Mouse (Mus musculus): Measurements from ENCODE around the gene Pik3ca.

Gene Pik3ca

GRCm38 (mm10) chr3:32395771-32396551, 1.5 kb upstream of the Pik3ca start:
- POLR2A ChIA-PET = interaction anchor here (0.7 to 3.1 kb wide), 48 partner anchors 7 to 341 kb away, joined by 3 to 51 read pairs (median 5); partner anchors contain the start of genes Zmat3 (in 3 of the 4), Mfn1 (in 2 of the 4), Mrpl47 (in 1 of the 4) and Ndufb5 (in 1 of the 4)
- CTCF ChIA-PET = interaction anchor here in 3 of 4 experiments (0.5 to 2.1 kb wide), 5 partner anchors 16 to 1112 kb away, joined by 4 to 11 read pairs (median 8); no protein-coding TSS in a partner anchor

GRCm38 (mm10) chr3:32396794-32397460, 544 bp upstream of the Pik3ca start:
- POLR2A ChIA-PET = interaction anchor here (0.6 to 3.1 kb wide), 62 partner anchors 8 to 1403 kb away, joined by 3 to 51 read pairs (median 4); partner anchors contain the start of genes Zmat3 (in 3 of the 4), Mfn1 (in 2 of the 4), Mrpl47 (in 1 of the 4) and Ndufb5 (in 1 of the 4)
- CTCF ChIA-PET = interaction anchor here in 3 of 4 experiments (0.5 to 2.1 kb wide), 5 partner anchors 17 to 1111 kb away, joined by 4 to 11 read pairs (median 5); no protein-coding TSS in a partner anchor

GRCm38 (mm10) chr3:32398175-32398538, 686 bp downstream of the Pik3ca start:
- CTCF ChIA-PET = interaction anchor here in 1 of 4 experiments (2.1 kb wide), 1 partner anchor 18 kb away, joined by 11 read pairs; no protein-coding TSS in a partner anchor
- POLR2A ChIA-PET = interaction anchor here in 3 of 4 experiments (0.6 to 3.1 kb wide), 27 partner anchors 8 to 308 kb away, joined by 3 to 51 read pairs (median 4); partner anchors contain the start of genes Zmat3 (in 2 of the 3), Actl6a (in 1 of the 3), Mfn1 (in 1 of the 3) and Zfp639 (in 1 of the 3)

- POLR2A ChIA-PET = interaction anchor here in 2 of 4 experiments (0.5 to 3.1 kb wide), 10 partner anchors 10 to 346 kb away, joined by 3 to 51 read pairs (median 6); partner anchors contain the start of gene Zmat3 (in 2 of the 2)
- CTCF ChIA-PET = no interaction called here
Measured at GRCm38 (mm10) chr3:32398623-32399022, 1.2 kb downstream of the Pik3ca start.

GRCm38 (mm10) chr3:32399381-32399780, 1.9 kb downstream of the Pik3ca start:
- CTCF ChIA-PET = interaction anchor here in 2 of 4 experiments (0.6 to 0.9 kb wide), 2 partner anchors 53 to 55 kb away, joined by 3 to 5 read pairs; no protein-coding TSS in a partner anchor

GRCm38 (mm10) chr3:32399931-32400330, 2.5 kb downstream of the Pik3ca start:
- POLR2A ChIA-PET = interaction anchor here in 3 of 4 experiments (0.6 to 3.0 kb wide), 7 partner anchors 9 to 345 kb away, joined by 3 to 29 read pairs (median 3); no protein-coding TSS in a partner anchor
- CTCF ChIA-PET = interaction anchor here in 3 of 4 experiments (0.6 to 0.9 kb wide), 3 partner anchors 20 to 54 kb away, joined by 3 to 5 read pairs (median 3); no protein-coding TSS in a partner anchor

More at GRCm38 (mm10) chr3:32399381-32399780, 1.9 kb downstream of the Pik3ca start:
- POLR2A ChIA-PET = interaction anchor here in 2 of 4 experiments (0.6 to 3.0 kb wide), 7 partner anchors 9 to 346 kb away, joined by 3 to 29 read pairs (median 4); no protein-coding TSS in a partner anchor

- CTCF ChIA-PET = interaction anchor here in 1 of 4 experiments (0.6 kb wide), 1 partner anchor 102 kb away, joined by 3 read pairs; no protein-coding TSS in a partner anchor
- POLR2A ChIA-PET = interaction anchor here in 3 of 4 experiments (1.1 to 3.9 kb wide), 6 partner anchors 9 to 128 kb away, joined by 3 to 22 read pairs (median 4); partner anchors contain the start of genes Mfn1 (in 1 of the 3) and Zmat3 (in 1 of the 3)
Measured at GRCm38 (mm10) chr3:32401591-32401990, 4.1 kb downstream of the Pik3ca start.

- CTCF ChIA-PET = interaction anchor here in 1 of 4 experiments (0.7 kb wide), 1 partner anchor 85 kb away, joined by 3 read pairs; no protein-coding TSS in a partner anchor
- POLR2A ChIA-PET = interaction anchor here in 3 of 4 experiments (0.6 to 3.9 kb wide), 13 partner anchors 10 to 62 kb away, joined by 3 to 22 read pairs (median 3); partner anchors contain the start of gene Zmat3 (in 1 of the 3)
Measured at GRCm38 (mm10) chr3:32402990-32403885, 5.8 kb downstream of the Pik3ca start.

- ChIA-PET CTCF (interaction anchor here in 1 of 4 experiments (1.2 kb wide), 1 partner anchor 88 kb away, joined by 4 read pairs; no protein-coding TSS in a partner anchor), POLR2A (interaction anchor here in 2 of 4 experiments (0.7 to 2.2 kb wide), 6 partner anchors 8 to 63 kb away, joined by 3 to 11 read pairs (median 4); partner anchors contain the start of gene Pik3ca (in 2 of the 2))
Measured at GRCm38 (mm10) chr3:32405699-32406098, 8.2 kb downstream of the Pik3ca start.

GRCm38 (mm10) chr3:32406804-32407203, 9.3 kb downstream of the Pik3ca start:
- ChIA-PET POLR2A (interaction anchor here in 3 of 4 experiments (0.6 to 2.2 kb wide), 6 partner anchors 9 to 92 kb away, joined by 3 to 11 read pairs (median 4); partner anchors contain the start of gene Pik3ca (in 3 of the 3)), CTCF (no interaction called here)

GRCm38 (mm10) chr3:32408811-32409273, 11.4 kb downstream of the Pik3ca start:
- ChIA-PET POLR2A (interaction anchor here in 3 of 4 experiments (0.6 to 5.0 kb wide), 9 partner anchors 9 to 121 kb away, joined by 3 to 29 read pairs (median 4); partner anchors contain the start of genes Pik3ca (in 2 of the 3) and Mfn1 (in 1 of the 3)), CTCF (interaction anchor here in 1 of 4 experiments (1.5 kb wide), 1 partner anchor 29 kb away, joined by 5 read pairs; no protein-coding TSS in a partner anchor)

- ChIA-PET CTCF (interaction anchor here in 1 of 4 experiments (0.6 to 0.8 kb wide), 2 partner anchors 83 to 622 kb away, joined by 3 to 4 read pairs; no protein-coding TSS in a partner anchor), POLR2A (interaction anchor here in 2 of 4 experiments (0.6 to 5.0 kb wide), 8 partner anchors 10 to 126 kb away, joined by 3 to 29 read pairs (median 4); partner anchors contain the start of gene Pik3ca (in 2 of the 2))
Measured at GRCm38 (mm10) chr3:32412502-32413044, 15.1 kb downstream of the Pik3ca start.

- ChIA-PET POLR2A (interaction anchor here in 2 of 4 experiments (1.0 to 3.5 kb wide), 5 partner anchors 11 to 49 kb away, joined by 3 to 22 read pairs (median 4); partner anchors contain the start of gene Pik3ca (in 1 of the 2)), CTCF (interaction anchor here in 1 of 4 experiments (0.6 kb wide), 1 partner anchor 810 kb away, joined by 3 read pairs; no protein-coding TSS in a partner anchor)
Measured at GRCm38 (mm10) chr3:32414381-32414780, 16.9 kb downstream of the Pik3ca start.

GRCm38 (mm10) chr3:32415370-32416309, 18.2 kb downstream of the Pik3ca start:
- POLR2A ChIA-PET = interaction anchor here in 3 of 4 experiments (0.6 to 3.3 kb wide), 9 partner anchors 12 to 653 kb away, joined by 3 to 13 read pairs (median 4); partner anchors contain the start of gene Pik3ca (in 1 of the 3)
- CTCF ChIA-PET = interaction anchor here in 1 of 4 experiments (0.6 kb wide), 1 partner anchor 87 kb away, joined by 3 read pairs; no protein-coding TSS in a partner anchor
